Mouse (Mus musculus): ENCODE results near the gene Hnrnpll. TPM values are rescaled to one million over a fixed set of nuclear protein-coding genes. Genes with fewer than 3 reads are reported as not detected.

Gene Hnrnpll
- polyA plus RNA-seq, 1 experiment from 2014 or later: 64.9 TPM

- Histone ChIP-seq H3K4me2 (ENCODE audit: low read depth, low read length) (no peak overlapping the region), H3K27ac (ENCODE audit: low read length) (no peak overlapping the region), H3K4me3 (ENCODE audit: low read length) (no peak overlapping the region), H3K9me3 (ENCODE audit: control insufficient read depth, low read length) (no peaks in the 10 kb centered on the region), H3K36me3 (ENCODE audit: control insufficient read depth, insufficient read depth, low read length) (no peaks in the 10 kb centered on the region), H3K27me3 (ENCODE audit: control insufficient read depth, insufficient read depth, low read depth, low read length) (no peaks in the 10 kb centered on the region), H3K4me1 (replicated peaks; ENCODE audit: control insufficient read depth, insufficient read depth, low read length) (0 out of 2 replicates have a peak, but pooled peaks cover 2% of the 10 kb centered on the region), H3K9ac (ENCODE audit: low read length) (no peak overlapping the region)
- 59% methylated on average over 4 of the region's 4 CpGs for WGBS
- no peak for ATAC-seq (ENCODE audit: low read depth)
These were observed 28.4 kb upstream of the Hnrnpll start for GRCm38 (mm10) chr17:80090551-80090950.

DNA sequence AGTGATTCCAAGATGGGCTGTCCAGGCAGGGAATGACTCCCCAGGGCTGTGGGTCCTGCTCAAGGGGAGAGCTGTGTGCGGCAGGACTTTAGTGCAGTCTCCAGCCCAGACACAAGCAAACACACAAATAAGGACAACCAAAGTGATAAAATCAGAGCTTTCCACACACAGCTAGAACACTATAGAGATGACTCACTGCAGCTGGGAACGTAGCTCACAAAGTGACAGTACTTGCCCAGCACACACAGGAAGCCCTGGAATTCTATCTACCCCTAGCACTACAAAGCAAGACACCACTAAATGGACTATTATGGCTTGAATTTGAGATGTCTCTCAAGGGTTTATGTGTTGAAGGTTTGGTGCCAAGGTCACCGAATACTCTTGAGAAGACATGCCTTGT lies 26.0 kb upstream of the Hnrnpll start:
- Histone ChIP-seq H3K36me3 (ENCODE audit: control insufficient read depth, insufficient read depth, low read length) (no peaks in the 10 kb centered on the region), H3K27ac (ENCODE audit: low read length) (no peak overlapping the region), H3K9me3 (ENCODE audit: control insufficient read depth, low read length) (no peaks in the 10 kb centered on the region; the same call in 1 of the 2 replicates), H3K27me3 (ENCODE audit: control insufficient read depth, insufficient read depth, low read depth, low read length) (no peaks in the 10 kb centered on the region), H3K4me1 (replicated peaks; ENCODE audit: control insufficient read depth, insufficient read depth, low read length) (0 out of 2 replicates have a peak, but pooled peaks cover 2% of the 10 kb centered on the region), H3K4me2 (ENCODE audit: low read depth, low read length) (no peak overlapping the region), H3K9ac (ENCODE audit: low read length) (no peak overlapping the region), H3K4me3 (ENCODE audit: low read length) (no peak overlapping the region)
- WGBS: 88% methylated on average over 3 of the region's 3 CpGs
- ATAC-seq (ENCODE audit: low read depth): no peak

- Histone ChIP-seq H3K4me1 (replicated peaks; ENCODE audit: control insufficient read depth, insufficient read depth, low read length) (0 out of 2 replicates have a peak, but pooled peaks cover 2% of the 10 kb centered on the region), H3K9me3 (ENCODE audit: control insufficient read depth, low read length) (no peaks in the 10 kb centered on the region; the same call in 1 of the 2 replicates), H3K27ac (ENCODE audit: low read length) (no peak overlapping the region), H3K9ac (ENCODE audit: low read length) (no peak overlapping the region), H3K4me3 (ENCODE audit: low read length) (no peak overlapping the region), H3K27me3 (ENCODE audit: control insufficient read depth, insufficient read depth, low read depth, low read length) (no peaks in the 10 kb centered on the region), H3K36me3 (ENCODE audit: control insufficient read depth, insufficient read depth, low read length) (no peaks in the 10 kb centered on the region), H3K4me2 (ENCODE audit: low read depth, low read length) (no peak overlapping the region)
- ATAC-seq (ENCODE audit: low read depth): no peak
- WGBS: 71% methylated on average over 11 of the region's 11 CpGs
These were observed 24.5 kb upstream of the Hnrnpll start for GRCm38 (mm10) chr17:80086591-80086990.

DNA sequence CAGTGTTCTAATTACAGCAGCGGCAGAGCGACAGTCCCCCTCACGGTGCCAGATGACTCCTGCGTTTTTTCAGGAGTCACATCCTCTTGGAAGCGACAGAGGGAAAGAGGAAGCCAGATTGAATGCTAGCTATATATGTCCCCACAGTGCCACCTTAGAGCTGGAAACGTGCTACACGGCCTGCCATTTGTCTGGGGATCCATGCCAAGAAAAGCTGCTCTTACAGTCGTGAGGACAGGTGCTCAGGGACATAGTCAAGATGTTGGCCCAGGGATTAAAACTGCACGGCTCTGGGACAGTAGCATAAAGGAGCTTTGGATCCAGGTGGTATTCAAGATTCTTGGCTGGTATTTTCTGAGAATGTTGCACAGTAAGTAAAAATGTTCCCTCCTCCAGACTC lies 22.3 kb upstream of the Hnrnpll start:
- no peaks in the 10 kb centered on the region for H3K27me3 ChIP-seq (ENCODE audit: control insufficient read depth, insufficient read depth, low read depth, low read length)
- no peak overlapping the region for H3K4me2 ChIP-seq (ENCODE audit: low read depth, low read length)
- no peak overlapping the region for H3K4me3 ChIP-seq (ENCODE audit: low read length)
- no peaks in the 10 kb centered on the region; the same call in 1 of the 2 replicates for H3K9me3 ChIP-seq (ENCODE audit: control insufficient read depth, low read length)
- H3K27ac ChIP-seq (ENCODE audit: low read length): no peak overlapping the region
- no peaks in the 10 kb centered on the region for H3K4me1 ChIP-seq (replicated peaks; ENCODE audit: control insufficient read depth, insufficient read depth, low read length)
- H3K9ac ChIP-seq (ENCODE audit: low read length): no peak overlapping the region
- WGBS: 50% methylated on average over 9 of the region's 9 CpGs
- no peaks in the 10 kb centered on the region for H3K36me3 ChIP-seq (ENCODE audit: control insufficient read depth, insufficient read depth, low read length)
- ATAC-seq (ENCODE audit: low read depth): no peak

- ATAC-seq (ENCODE audit: low read depth): no peak
- Histone ChIP-seq H3K36me3 (ENCODE audit: control insufficient read depth, insufficient read depth, low read length) (no peaks in the 10 kb centered on the region), H3K4me3 (ENCODE audit: low read length) (no peak overlapping the region), H3K4me1 (replicated peaks; ENCODE audit: control insufficient read depth, insufficient read depth, low read length) (no peaks in the 10 kb centered on the region), H3K9me3 (ENCODE audit: control insufficient read depth, low read length) (no peaks in the 10 kb centered on the region; the same call in 1 of the 2 replicates), H3K4me2 (ENCODE audit: low read depth, low read length) (no peak overlapping the region), H3K9ac (ENCODE audit: low read length) (no peak overlapping the region), H3K27me3 (ENCODE audit: control insufficient read depth, insufficient read depth, low read depth, low read length) (no peaks in the 10 kb centered on the region), H3K27ac (ENCODE audit: low read length) (no peak overlapping the region)
- 69% methylated on average over 6 of the region's 6 CpGs for WGBS
These were observed 21.1 kb upstream of the Hnrnpll start for GRCm38 (mm10) chr17:80083223-80083622.

- no peak overlapping the region for H3K27ac ChIP-seq (ENCODE audit: low read length)
- H3K9ac ChIP-seq (ENCODE audit: low read length): no peak overlapping the region
- no peaks in the 10 kb centered on the region for H3K27me3 ChIP-seq (ENCODE audit: control insufficient read depth, insufficient read depth, low read depth, low read length)
- no peak overlapping the region for H3K4me3 ChIP-seq (ENCODE audit: low read length)
- H3K36me3 ChIP-seq (ENCODE audit: control insufficient read depth, insufficient read depth, low read length): no peaks in the 10 kb centered on the region
- 87% methylated on average over 4 of the region's 4 CpGs for WGBS
- H3K4me1 ChIP-seq (replicated peaks; ENCODE audit: control insufficient read depth, insufficient read depth, low read length): peaks cover 2% of the 10 kb centered on the region; the same call in 1 of the 2 replicates
- no peak for ATAC-seq (ENCODE audit: low read depth)
- no peaks in the 10 kb centered on the region for H3K9me3 ChIP-seq (ENCODE audit: control insufficient read depth, low read length)
- no peak overlapping the region for H3K4me2 ChIP-seq (ENCODE audit: low read depth, low read length)
These were observed 16.6 kb upstream of the Hnrnpll start for GRCm38 (mm10) chr17:80078726-80079125.

GRCm38 (mm10) chr17:80067257-80067656 lies 5.1 kb upstream of the Hnrnpll start:
- no peak overlapping the region for H3K4me3 ChIP-seq (ENCODE audit: low read length)
- no peaks in the 10 kb centered on the region for H3K4me1 ChIP-seq (replicated peaks; ENCODE audit: control insufficient read depth, insufficient read depth, low read length)
- H3K4me2 ChIP-seq (ENCODE audit: low read depth, low read length): no peak overlapping the region
- no peaks in the 10 kb centered on the region for H3K36me3 ChIP-seq (ENCODE audit: control insufficient read depth, insufficient read depth, low read length)
- WGBS: 73% methylated on average over 5 of the region's 6 CpGs
- no peak overlapping the region for H3K9ac ChIP-seq (ENCODE audit: low read length)
- no peaks in the 10 kb centered on the region for H3K9me3 ChIP-seq (ENCODE audit: control insufficient read depth, low read length)
- no peak overlapping the region for H3K27ac ChIP-seq (ENCODE audit: low read length)
- no peaks in the 10 kb centered on the region for H3K27me3 ChIP-seq (ENCODE audit: control insufficient read depth, insufficient read depth, low read depth, low read length)
- no peak for ATAC-seq (ENCODE audit: low read depth)

DNA sequence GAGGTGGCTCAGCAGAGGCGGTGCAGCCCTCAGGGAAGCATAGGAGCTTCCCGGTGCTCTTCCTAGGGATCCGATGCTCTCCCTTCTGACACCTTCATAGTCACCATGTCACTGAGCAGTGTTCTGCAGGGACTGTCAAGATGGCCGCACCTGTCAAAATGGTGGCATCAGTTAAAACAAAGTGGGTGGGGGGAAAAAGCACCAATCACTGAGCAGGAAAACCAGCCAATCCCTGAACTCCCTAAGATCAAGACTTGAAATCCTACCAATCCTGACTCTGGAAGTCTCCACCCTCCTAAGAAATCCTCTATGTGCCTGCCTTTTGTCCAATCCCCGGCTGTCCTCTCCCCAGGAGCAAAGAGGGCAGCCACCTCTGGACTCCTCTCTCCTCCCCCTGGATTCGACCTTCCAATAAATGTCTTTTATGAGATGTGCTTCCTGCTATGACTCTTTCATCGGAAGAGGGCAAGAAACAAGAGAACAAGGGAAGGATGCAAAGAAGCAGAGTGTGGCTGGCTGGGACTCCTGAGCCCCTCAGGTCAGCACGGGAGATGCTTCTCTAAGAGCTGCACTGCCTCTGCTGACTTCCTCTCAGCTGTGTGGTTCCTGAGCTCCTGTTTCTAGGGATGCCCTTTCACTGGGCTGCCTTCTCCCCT lies 1.8 kb upstream of the Hnrnpll start:
- 71% methylated on average over 8 of the region's 8 CpGs for WGBS
- H3K4me3 ChIP-seq (ENCODE audit: low read length): no peak overlapping the region
- no peaks in the 10 kb centered on the region for H3K9me3 ChIP-seq (ENCODE audit: control insufficient read depth, low read length)
- H3K4me2 ChIP-seq (ENCODE audit: low read depth, low read length): no peak overlapping the region
- H3K27ac ChIP-seq (ENCODE audit: low read length): no peak overlapping the region
- ATAC-seq (ENCODE audit: low read depth): no peak
- no peaks in the 10 kb centered on the region for H3K36me3 ChIP-seq (ENCODE audit: control insufficient read depth, insufficient read depth, low read length)
- no peak overlapping the region for H3K9ac ChIP-seq (ENCODE audit: low read length)
- H3K27me3 ChIP-seq (ENCODE audit: control insufficient read depth, insufficient read depth, low read depth, low read length): no peaks in the 10 kb centered on the region
- H3K4me1 ChIP-seq (replicated peaks; ENCODE audit: control insufficient read depth, insufficient read depth, low read length): peaks cover 4% of the 10 kb centered on the region

GRCm38 (mm10) chr17:80063386-80063785 lies 1.3 kb upstream of the Hnrnpll start:
- ATAC-seq (ENCODE audit: low read depth): no peak
- no peak overlapping the region for H3K9ac ChIP-seq (ENCODE audit: low read length)
- H3K4me2 ChIP-seq (ENCODE audit: low read depth, low read length): peak overlapping the region; percentile 67
- no peak overlapping the region for H3K27ac ChIP-seq (ENCODE audit: low read length)
- peaks cover 4% of the 10 kb centered on the region for H3K4me1 ChIP-seq (replicated peaks; ENCODE audit: control insufficient read depth, insufficient read depth, low read length)
- H3K27me3 ChIP-seq (ENCODE audit: control insufficient read depth, insufficient read depth, low read depth, low read length): no peaks in the 10 kb centered on the region
- no peaks in the 10 kb centered on the region for H3K9me3 ChIP-seq (ENCODE audit: control insufficient read depth, low read length)
- no peak overlapping the region for H3K4me3 ChIP-seq (ENCODE audit: low read length)
- WGBS: 53% methylated on average over 10 of the region's 10 CpGs
- H3K36me3 ChIP-seq (ENCODE audit: control insufficient read depth, insufficient read depth, low read length): no peaks in the 10 kb centered on the region
